Mouse (Mus musculus) embryonic facial prominence, embryonic 11.5 days (tissue): ENCODE measurements around the gene Sorcs2. TPM values are rescaled to one million over a fixed set of nuclear protein-coding genes. Genes with fewer than 3 reads are reported as not detected.

Experiments
- ATAC-seq: fragments of 200-750 bp; cut with Nextera tagmentation; replicated peaks from 2 replicates; pipeline ENCODE4 v1.8.0; 2017; ENCODE audit warnings: low read depth; ENCODE audit not compliant: insufficient number of reproducible peaks, low FRiP score, low TSS enrichment
- DNase-seq: peaks from one replicate; pipeline ENCODE4 v3.0.0-alpha.2; 2015; ENCODE audit warnings: low spot score
- H3K27ac ChIP-seq: fragments of 300-500 bp; sonication (generic); replicated peaks from 2 replicates; pipeline ENCODE4 v1.5.1; 2014; ENCODE audit warnings: mild to moderate bottlenecking, low read depth, low read length, control low read depth
- H3K27me3 ChIP-seq: fragments of 300-500 bp; sonication (generic); 2 replicates; pipeline ENCODE4 v1.6.1; 2014; ENCODE audit warnings: mild to moderate bottlenecking, low read length, moderate library complexity, mixed read lengths; ENCODE audit not compliant: control insufficient read depth, insufficient read depth
- H3K36me3 ChIP-seq: fragments of 300-500 bp; sonication (generic); replicated peaks from 2 replicates; pipeline ENCODE4 v1.6.1; 2014; ENCODE audit warnings: low read depth, mild to moderate bottlenecking, low read length, moderate library complexity, mixed read lengths; ENCODE audit not compliant: control insufficient read depth, insufficient read depth
- H3K4me1 ChIP-seq: fragments of 300-500 bp; sonication (generic); 2 replicates; pipeline ENCODE4 v1.6.1; 2014; ENCODE audit warnings: low read length, mixed read lengths; ENCODE audit not compliant: control insufficient read depth, insufficient read depth
- H3K4me2 ChIP-seq: fragments of 300-500 bp; sonication (generic); 2 replicates; pipeline ENCODE4 v1.6.1; 2014; ENCODE audit warnings: low read depth, mild to moderate bottlenecking, control low read depth, low read length, moderate library complexity
- H3K4me3 ChIP-seq: fragments of 300-500 bp; sonication (generic); 2 replicates; pipeline ENCODE4 v1.5.1; 2014; ENCODE audit warnings: low read depth, low read length, control low read depth
- H3K9ac ChIP-seq: fragments of 300-500 bp; sonication (generic); replicated peaks from 2 replicates; pipeline ENCODE4 v1.6.1; 2014; ENCODE audit warnings: mild to moderate bottlenecking, control low read depth, low read length
- H3K9me3 ChIP-seq: fragments of 300-500 bp; sonication (generic); replicated peaks from 2 replicates; pipeline ENCODE4 v1.6.1; 2016; ENCODE audit warnings: mild to moderate bottlenecking, low read length, inconsistent platforms, mixed read lengths; ENCODE audit not compliant: control insufficient read depth
- WGBS: fragments of 180-500 bp; shearing (Covaris S2); extraction: QIAGEN DNeasy Blood & Tissue Kit; methylation state at CpG from one replicate; pipeline ENCODE4 v1.1.7; 2014; 5-methylcytosine and 5-hydroxymethylcytosine counted together
- polyA plus RNA-seq: library from polyadenylated mRNA; unstranded; fragments of >200 nt; fragmentation: Nextera tagmentation; extraction: Ambion mirVana; gene quantifications from 2 replicates; pipeline ENCODE4 v1.2.1, GENCODE M21; 2014

The Sorcs2 gene
- polyA plus RNA-seq, 1 experiment from 2014 or later: 4.6 TPM

- DNase-seq: no peak
- no peaks in the 10 kb centered on the region for H3K9me3 ChIP-seq
Observed at GRCm38 (mm10) chr5:36149098-36149497, 248.8 kb downstream of the Sorcs2 start.

GRCm38 (mm10) chr5:36146589-36146988, 251.3 kb downstream of the Sorcs2 start:
- H3K4me3 ChIP-seq: no peak overlapping the region
- DNase-seq (no peak), ATAC-seq (no peak)
- 87% methylated on average over 2 of the region's 2 CpGs for WGBS
- H3K27ac ChIP-seq: no peak overlapping the region
- H3K36me3 ChIP-seq: no peaks in the 10 kb centered on the region
- H3K9me3 ChIP-seq: no peaks in the 10 kb centered on the region
- no peaks in the 10 kb centered on the region for H3K27me3 ChIP-seq
- no peak overlapping the region for H3K4me2 ChIP-seq
- no peaks in the 10 kb centered on the region for H3K4me1 ChIP-seq
- H3K9ac ChIP-seq: no peak overlapping the region

More at GRCm38 (mm10) chr5:36149098-36149497, 248.8 kb downstream of the Sorcs2 start:
- no peak overlapping the region for H3K27ac ChIP-seq
- H3K27me3 ChIP-seq: no peaks in the 10 kb centered on the region
- H3K4me1 ChIP-seq: no peaks in the 10 kb centered on the region
- H3K36me3 ChIP-seq: no peaks in the 10 kb centered on the region
- no peak overlapping the region for H3K9ac ChIP-seq
- no peak for ATAC-seq
- no peak overlapping the region for H3K4me3 ChIP-seq
- no peak overlapping the region for H3K4me2 ChIP-seq
- WGBS: 46% methylated on average over 8 of the region's 8 CpGs

DNA sequence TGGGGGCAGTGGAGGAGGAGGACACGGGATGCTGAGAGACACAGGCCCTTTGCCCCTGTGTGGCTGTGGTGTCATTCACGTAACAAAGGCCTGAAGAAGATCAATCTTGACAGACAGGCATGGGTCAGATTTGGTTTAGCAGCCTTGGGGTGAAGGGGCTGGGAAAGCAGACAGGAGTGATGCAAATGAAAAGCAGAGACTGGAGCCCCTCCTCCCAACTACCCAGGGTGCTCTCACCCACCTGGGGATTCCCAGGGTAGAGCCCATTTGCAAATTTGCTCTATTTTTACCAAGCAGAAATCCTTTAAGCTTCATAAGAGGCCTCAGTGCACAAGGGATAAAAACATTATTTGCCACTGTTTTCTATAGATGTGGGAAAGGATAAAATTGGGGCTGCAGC, 253.4 kb downstream of the Sorcs2 start:
- Histone ChIP-seq H3K36me3 (no peaks in the 10 kb centered on the region), H3K27ac (no peak overlapping the region), H3K9me3 (no peaks in the 10 kb centered on the region), H3K9ac (no peak overlapping the region), H3K4me3 (no peak overlapping the region), H3K27me3 (no peaks in the 10 kb centered on the region), H3K4me1 (no peaks in the 10 kb centered on the region), H3K4me2 (no peak overlapping the region)
- ATAC-seq (no peak), DNase-seq (no peak)
- WGBS: 16% methylated on average over 2 of the region's 2 CpGs

DNA sequence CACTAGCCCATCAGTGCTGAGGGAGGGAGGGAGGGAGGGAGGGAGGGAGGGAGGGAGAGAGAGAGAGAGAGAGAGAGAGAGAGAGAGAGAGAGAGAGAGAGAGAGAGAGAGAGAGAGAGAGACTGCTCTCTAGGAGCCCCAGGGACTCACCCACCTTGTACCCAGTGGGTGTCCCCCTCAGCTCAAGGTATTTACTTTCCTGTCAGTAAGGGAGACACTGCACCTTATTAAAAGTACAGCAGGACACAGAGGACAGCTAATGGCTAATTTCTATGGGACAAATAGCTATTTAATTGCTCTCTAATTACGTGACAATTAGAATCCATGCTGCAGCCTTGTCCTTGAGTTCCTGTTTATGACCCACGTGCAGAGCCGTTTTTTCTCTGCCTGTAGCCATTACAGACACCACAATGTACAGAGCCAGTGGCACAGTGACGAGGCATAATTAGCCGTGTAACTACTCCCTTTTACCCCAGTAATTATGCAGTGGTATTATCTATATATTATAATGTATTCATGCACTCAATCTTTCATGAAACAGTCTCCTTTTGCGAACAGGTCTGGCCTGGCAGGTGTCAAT, 256.2 kb downstream of the Sorcs2 start:
- H3K9me3 ChIP-seq: no peaks in the 10 kb centered on the region
- no peaks in the 10 kb centered on the region for H3K36me3 ChIP-seq
- no peak overlapping the region for H3K4me3 ChIP-seq
- no peaks in the 10 kb centered on the region for H3K4me1 ChIP-seq
- no peak for ATAC-seq
- H3K27me3 ChIP-seq: no peaks in the 10 kb centered on the region
- H3K27ac ChIP-seq: no peak overlapping the region
- 60% methylated on average over 6 of the region's 6 CpGs for WGBS
- H3K9ac ChIP-seq: no peak overlapping the region
- H3K4me2 ChIP-seq: no peak overlapping the region
- DNase-seq: no peak

DNA sequence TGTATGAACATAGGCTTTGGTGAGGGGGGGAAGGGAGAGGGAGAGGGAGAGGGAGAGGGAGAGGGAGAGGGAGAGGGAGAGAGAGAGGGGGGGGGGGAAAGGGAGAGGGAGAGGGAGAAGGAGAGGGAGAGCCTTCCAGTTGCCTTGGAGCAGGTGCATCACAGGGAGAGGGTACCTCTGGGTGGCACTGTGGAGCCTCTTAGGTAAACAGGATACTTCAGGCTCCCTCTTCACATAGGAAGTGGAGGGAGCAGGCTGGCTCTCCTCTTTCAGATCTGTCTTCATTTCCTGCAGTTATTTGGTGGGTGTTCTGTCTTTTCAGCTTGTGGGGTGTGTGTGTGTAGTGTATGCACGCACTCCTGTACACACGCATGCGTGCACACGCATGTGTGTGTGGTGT, 256.8 kb downstream of the Sorcs2 start:
- no peak overlapping the region for H3K4me2 ChIP-seq
- ATAC-seq (no peak), DNase-seq (no peak)
- H3K9me3 ChIP-seq: no peaks in the 10 kb centered on the region
- WGBS: 83% methylated on average over 4 of the region's 4 CpGs
- no peak overlapping the region for H3K9ac ChIP-seq
- H3K4me3 ChIP-seq: no peak overlapping the region
- no peaks in the 10 kb centered on the region for H3K27me3 ChIP-seq
- no peaks in the 10 kb centered on the region for H3K36me3 ChIP-seq
- H3K4me1 ChIP-seq: no peaks in the 10 kb centered on the region
- H3K27ac ChIP-seq: no peak overlapping the region

DNA sequence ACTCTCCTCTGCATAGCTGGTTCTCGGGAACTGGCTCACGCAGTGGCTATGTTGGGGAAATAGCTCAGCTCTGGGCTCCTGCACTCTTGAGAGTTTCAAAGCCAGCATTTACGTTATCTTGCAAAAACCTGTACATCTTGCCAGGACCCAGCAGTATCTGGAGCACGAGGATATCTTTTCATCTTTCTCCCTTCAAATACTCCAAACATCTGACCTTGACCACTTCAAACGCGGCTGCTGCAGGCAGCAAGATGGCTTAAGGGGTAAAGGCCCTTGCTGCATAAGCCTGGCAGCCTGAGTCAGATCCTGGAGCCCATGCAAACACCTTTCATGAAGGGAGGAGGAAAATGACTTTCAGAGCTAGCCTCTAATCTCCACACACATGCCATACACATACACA, 258.2 kb downstream of the Sorcs2 start:
- H3K36me3 ChIP-seq: no peaks in the 10 kb centered on the region
- H3K4me1 ChIP-seq: no peaks in the 10 kb centered on the region
- WGBS: 70% methylated on average over 6 of the region's 6 CpGs
- H3K27me3 ChIP-seq: no peaks in the 10 kb centered on the region
- no peak overlapping the region for H3K27ac ChIP-seq
- H3K4me2 ChIP-seq: no peak overlapping the region
- H3K9ac ChIP-seq: no peak overlapping the region
- no peaks in the 10 kb centered on the region for H3K9me3 ChIP-seq
- no peak overlapping the region for H3K4me3 ChIP-seq
- ATAC-seq: no peak
- no peak for DNase-seq

DNA sequence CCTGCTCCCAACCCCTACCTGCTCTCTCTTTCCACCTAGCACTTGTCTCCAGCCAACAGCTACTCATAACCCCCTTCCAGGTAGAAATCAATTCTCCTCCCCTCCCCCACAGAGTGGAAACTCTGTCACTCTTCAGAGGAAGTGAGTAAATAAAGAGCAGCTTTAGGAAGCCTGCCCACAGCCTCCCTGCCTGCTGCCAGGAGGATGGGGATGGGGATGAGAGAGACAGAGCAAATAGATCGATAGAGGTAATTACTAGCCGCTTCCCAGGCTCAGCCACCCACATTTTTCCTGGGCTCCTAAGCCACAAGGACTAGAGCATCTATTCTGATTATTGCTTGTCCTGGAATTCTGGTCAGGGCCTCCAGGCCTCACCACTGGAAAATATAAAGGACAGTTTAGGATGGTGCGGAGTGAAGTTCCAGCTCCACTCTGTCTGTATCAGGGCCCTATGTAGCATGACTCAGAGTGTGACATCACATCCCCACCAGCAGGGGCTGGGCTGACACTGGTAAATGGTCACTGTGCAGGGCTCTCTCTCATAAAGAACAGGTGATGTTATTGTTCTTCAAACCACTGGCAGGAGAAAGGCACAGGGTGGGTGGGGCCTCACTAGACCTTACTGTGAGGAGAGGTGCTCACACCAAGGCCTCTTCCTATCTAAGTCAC, 261.9 kb downstream of the Sorcs2 start:
- no peak overlapping the region for H3K4me2 ChIP-seq
- no peak overlapping the region for H3K9ac ChIP-seq
- no peak overlapping the region for H3K27ac ChIP-seq
- no peaks in the 10 kb centered on the region for H3K9me3 ChIP-seq
- no peak overlapping the region for H3K4me3 ChIP-seq
- H3K36me3 ChIP-seq: no peaks in the 10 kb centered on the region
- no peaks in the 10 kb centered on the region for H3K27me3 ChIP-seq
- no peaks in the 10 kb centered on the region for H3K4me1 ChIP-seq
- no peak for DNase-seq
- 0 out of 2 replicates have a peak, but pooled peaks have one; percentile 20 for ATAC-seq
- WGBS: 84% methylated on average over 3 of the region's 3 CpGs

DNA sequence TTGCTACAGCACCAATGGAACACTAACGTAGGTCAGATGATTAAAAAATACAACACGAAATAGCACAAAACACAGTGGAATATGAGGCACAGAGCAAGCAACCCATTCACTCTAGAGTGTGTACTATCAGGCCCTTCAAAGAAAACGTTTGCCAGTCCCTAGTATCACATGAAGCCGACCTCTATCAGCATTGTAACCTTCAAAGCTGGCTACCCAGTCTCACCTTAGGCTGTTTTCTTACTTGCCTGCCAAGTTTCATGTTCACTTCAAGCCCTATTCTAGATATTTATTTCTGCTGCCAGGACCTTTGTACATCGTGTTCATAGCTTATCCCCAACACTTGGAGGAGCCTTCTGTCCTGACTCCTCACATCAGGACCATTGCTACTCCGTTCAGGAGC, 263.6 kb downstream of the Sorcs2 start:
- WGBS: 81% methylated on average over 6 of the region's 6 CpGs

More for the DNA sequence above, 263.6 kb downstream of the Sorcs2 start:
- Histone ChIP-seq H3K9me3 (no peaks in the 10 kb centered on the region), H3K4me3 (no peak overlapping the region), H3K36me3 (no peaks in the 10 kb centered on the region), H3K4me1 (no peaks in the 10 kb centered on the region), H3K9ac (no peak overlapping the region), H3K4me2 (no peak overlapping the region), H3K27ac (no peak overlapping the region), H3K27me3 (no peaks in the 10 kb centered on the region)
- DNase-seq (no peak), ATAC-seq (no peak)
